Mouse (Mus musculus): ENCODE data around the gene Gsto1. TPM values are rescaled to one million over a fixed set of nuclear protein-coding genes. Genes with fewer than 3 reads are reported as not detected.

Gsto1 gene
- polyA plus RNA-seq, 2 experiments from 2014 or later, result 32.4 to 36.4 TPM

Other genes starting within 250 kb of the Gsto1 start
- not detected for gene Col17a1, start 162.9 kb upstream of the Gsto1 start, polyA plus RNA-seq (2017; shearing (Covaris generic))
- gene Sfr1, start 123.3 kb upstream of the Gsto1 start, polyA plus RNA-seq (2017; shearing (Covaris generic)), result 100 to 1,000 TPM; 144 to 161 TPM
- under 1 TPM in 1 of 2 experiments, not detected in 1; 0.95 TPM for gene Gsto2, start 10.6 kb downstream of the Gsto1 start, polyA plus RNA-seq (2017; shearing (Covaris generic))
- gene Cfap43, start 64.3 kb downstream of the Gsto1 start, polyA plus RNA-seq (2017; shearing (Covaris generic)), result under 1 TPM; 0.10 to 0.75 TPM
- 10 to 100 TPM; 10.5 to 12.7 TPM for gene Itprip, start 64.3 kb downstream of the Gsto1 start, polyA plus RNA-seq (2017; shearing (Covaris generic))
- not detected for gene Cfap58, start 82.7 kb downstream of the Gsto1 start, polyA plus RNA-seq (2017; shearing (Covaris generic))

Measured in CD4-positive, CD25-positive, alpha-beta regulatory T cell, adult 4 months (primary cell).